Mouse (Mus musculus) ovary, postnatal 10 days (tissue): ENCODE measurements around the gene Bub3.

Source experiments
- DNase-seq: peaks from one replicate; pipeline ENCODE4 v3.0.0; 2022; ENCODE audit warnings: low spot score

Bub3 gene

DNA sequence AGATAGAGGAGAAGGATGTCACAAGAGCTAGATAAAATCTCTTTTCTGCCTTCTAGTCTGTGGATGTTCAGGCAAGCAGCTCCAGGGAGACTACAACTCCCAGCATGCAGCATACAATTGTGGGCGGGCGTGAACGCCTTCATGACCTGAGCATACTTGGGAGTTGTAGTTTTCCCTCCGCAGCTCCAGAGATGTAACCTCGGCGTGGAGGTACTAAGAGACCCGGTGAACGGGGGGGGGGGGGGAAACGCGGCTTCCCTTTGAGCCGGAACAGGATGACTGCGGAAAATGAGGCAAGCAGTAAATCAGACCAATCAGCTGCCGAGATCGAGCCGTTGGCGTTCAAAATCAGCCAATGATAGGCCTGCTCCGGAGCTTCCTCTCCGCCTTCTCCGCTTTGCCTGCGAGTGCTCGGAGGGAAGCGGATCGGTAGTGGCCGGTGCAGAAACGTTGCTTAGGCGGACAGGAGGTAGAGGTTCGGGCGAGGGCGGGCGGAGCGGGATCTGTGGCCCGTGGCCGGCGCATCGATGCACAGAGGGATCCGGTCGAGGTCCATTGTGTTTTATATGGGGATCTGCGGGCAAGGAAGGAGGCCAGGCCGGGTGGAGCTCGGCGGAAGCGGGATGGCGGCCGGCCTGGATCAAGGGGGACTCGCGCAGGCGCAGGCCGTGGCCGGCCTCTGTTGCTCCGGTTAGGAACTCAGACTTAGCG lies at the start of gene Bub3:
Gene Bub3, plus strand, starts transcription at position 237 of the 711 bp plus-strand sequence.
- DNase-seq, result peak; percentile 78

DNA sequence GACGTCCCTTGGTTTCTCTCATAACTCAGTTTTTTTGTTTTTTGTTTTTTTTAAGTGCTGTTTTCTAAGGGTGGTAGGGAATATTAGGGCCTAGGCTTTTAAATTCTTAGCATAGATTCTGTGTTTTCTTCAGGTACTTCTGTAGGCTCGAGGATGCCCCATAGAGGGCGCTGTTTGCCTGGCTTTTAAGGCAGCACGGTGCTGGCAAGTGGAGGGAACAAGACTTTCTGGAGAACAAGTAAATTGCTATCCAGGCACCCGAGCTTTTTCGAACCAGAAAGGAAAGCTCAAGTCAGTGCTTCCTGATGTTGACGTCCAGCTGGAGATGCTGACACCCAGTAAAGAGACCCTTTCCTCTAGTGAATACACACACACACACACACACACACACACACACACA lies 20.0 kb upstream of the Bub3 start:
- DNase-seq, result peak; percentile 66

DNA sequence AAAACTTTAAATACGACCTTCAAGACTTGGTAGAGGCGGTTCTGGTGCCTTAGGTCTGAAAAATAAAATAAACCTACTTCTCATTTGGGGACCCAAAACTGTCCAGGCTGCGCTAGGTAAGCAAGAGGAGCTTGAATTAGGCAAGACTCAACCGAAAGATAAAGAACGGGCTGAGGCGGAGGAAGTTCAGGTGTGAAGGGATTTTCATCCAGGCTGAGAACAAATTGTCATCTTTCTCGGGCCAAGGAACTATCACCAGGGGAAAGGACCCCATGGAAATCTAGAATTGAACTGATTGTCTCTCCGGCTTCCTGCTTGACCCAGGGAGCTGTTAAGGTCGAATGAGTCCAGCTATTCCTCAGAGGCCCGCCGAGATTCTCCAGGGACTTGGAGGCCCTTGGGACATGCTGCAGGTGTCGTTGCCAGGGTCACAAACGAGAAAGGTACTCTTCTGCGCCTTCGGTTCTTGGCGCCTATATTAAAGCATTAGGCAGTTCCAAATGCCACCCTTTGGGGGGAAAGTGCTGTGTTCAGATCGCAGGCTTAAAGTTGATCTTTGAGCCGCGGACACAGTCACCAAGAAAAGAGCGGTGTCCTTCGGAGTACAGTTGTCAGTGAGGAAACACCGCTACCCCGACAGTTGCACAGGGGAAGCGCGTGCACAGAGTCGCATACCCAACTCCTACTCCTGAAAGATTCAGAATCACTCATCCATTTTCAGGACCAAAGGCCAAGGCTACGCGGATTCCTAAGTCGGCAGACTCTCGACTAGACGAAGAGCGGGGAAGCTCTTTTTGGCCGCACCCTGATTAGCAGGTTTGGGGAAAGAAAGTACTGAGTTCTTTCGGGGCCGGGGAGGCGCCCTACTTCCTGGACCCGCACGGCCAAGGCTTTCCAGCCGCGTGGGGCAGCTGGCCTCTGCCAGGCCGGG lies 18.6 kb upstream of the Bub3 start:
- DNase-seq, result no peak

DNA sequence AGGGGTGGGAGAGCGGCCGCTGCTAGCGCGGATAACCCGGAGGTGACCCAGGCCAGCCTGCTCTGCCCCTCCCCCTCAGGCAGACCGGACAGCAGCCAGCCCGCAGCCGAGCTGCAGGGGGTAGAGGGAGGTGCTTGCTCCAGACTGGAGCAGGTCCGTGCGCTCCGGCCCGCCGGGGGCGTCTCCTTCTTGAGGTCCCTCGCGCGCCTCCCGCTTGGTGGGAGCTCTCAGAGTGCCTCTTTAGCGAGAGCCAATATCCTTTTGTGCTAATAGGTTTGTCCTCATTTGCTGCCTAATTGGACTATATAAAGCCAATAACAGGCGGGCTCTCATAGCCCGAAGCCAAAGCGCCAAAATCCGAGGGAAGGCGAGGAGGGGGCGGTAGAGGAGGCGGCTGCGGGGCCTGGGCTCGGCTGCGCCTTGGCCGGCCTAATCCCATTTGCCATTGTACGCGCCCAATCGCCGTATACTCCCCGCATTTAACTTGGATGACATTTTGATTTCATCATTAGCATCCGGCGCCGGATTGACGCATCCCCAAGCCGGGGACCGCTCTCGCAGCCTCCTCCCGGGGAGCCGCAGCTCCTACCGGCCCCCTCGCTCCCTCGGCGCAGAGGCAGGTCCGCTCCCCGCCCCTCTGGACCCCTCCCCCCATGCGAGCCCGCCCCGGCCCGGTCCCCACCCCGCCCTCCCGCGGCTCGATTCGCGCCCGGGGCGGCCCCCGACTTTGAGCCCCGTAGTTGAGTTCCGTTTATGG lies 17.7 kb upstream of the Bub3 start, which contains the start of gene Hmx3:
Gene Hmx3, plus strand, starts transcription at position 753 of the 757 bp plus-strand sequence.
- no peak for DNase-seq

DNA sequence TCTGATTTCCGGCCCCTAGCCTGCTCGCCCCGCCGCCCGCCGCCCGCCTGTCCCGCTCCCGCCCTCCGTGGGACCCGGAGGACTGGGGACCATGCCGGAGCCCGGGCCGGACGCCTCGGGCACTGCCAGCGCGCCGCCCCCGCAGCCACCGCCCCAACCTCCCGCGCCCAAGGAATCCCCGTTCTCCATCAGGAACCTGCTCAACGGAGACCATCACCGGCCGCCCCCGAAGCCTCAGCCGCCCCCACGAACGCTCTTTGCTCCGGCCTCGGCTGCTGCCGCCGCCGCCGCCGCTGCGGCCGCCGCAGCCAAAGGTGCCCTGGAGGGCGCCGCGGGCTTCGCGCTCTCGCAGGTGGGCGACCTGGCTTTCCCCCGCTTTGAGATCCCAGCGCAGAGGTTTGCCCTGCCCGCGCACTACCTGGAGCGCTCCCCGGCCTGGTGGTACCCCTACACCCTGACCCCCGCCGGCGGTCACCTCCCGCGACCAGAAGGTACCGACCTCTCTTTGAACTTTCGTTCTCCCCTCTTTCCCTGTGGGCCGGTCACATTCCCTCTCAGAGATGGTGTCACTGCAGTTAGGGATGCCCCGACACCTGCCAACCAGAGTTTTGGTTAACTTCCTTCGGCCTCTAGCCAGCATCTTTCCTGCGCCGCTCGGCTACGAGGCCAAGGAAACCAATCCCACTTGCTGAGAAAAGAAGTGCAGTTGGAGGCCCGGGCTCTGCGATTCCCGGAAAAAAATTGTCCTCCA lies 17.0 kb upstream of the Bub3 start:
- DNase-seq, result no peak

DNA sequence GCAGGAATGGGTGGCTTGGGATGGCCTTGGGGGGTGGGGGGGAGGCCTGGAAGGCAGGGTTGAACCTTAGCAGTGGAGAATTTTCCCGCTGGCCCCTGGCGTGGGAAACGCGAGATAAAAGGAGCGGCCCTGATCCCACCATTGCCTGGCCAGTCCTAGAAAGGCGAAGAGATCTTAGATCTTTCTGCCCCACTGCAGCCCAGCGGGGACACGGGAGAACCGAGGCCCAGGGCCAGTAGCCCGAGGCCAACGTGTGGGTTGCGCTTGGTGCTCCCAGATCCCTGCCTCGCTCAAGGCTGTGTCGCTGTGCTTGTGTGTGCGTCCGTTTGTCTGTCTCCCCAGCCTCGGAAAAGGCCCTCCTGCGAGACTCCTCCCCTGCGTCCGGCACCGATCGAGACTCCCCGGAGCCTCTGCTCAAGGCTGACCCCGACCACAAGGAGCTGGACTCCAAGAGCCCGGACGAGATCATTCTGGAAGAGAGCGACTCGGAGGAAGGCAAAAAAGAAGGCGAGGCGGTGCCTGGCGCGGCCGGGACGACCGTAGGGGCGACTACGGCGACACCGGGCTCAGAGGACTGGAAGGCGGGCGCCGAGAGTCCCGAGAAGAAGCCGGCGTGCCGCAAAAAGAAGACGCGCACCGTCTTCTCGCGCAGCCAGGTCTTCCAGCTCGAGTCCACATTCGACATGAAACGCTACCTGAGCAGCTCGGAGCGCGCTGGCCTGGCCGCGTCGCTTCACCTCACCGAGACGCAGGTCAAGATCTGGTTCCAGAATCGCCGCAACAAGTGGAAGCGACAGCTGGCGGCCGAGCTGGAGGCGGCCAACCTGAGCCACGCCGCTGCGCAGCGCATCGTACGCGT lies 16.2 kb upstream of the Bub3 start:
- DNase-seq, result no peak

DNA sequence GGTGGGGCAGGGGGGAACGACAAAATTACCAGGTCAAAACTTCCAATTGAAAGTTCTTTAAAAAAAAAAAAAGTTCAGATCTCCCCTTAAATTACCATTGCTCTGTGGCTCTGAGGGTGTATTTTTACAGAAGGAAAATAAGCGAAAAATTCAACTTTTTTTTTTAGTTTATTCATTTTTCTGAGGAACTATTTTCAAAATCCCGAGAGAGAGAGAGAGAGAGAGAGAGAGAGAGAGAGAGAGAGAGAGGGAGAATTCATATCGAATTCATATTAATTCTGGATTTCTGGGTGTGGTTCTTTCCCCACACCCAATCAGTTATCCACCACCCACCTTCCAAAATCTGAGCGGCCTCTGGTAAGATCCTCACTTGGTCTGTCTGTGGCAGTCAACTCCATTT lies 15.2 kb upstream of the Bub3 start:
- no peak for DNase-seq

DNA sequence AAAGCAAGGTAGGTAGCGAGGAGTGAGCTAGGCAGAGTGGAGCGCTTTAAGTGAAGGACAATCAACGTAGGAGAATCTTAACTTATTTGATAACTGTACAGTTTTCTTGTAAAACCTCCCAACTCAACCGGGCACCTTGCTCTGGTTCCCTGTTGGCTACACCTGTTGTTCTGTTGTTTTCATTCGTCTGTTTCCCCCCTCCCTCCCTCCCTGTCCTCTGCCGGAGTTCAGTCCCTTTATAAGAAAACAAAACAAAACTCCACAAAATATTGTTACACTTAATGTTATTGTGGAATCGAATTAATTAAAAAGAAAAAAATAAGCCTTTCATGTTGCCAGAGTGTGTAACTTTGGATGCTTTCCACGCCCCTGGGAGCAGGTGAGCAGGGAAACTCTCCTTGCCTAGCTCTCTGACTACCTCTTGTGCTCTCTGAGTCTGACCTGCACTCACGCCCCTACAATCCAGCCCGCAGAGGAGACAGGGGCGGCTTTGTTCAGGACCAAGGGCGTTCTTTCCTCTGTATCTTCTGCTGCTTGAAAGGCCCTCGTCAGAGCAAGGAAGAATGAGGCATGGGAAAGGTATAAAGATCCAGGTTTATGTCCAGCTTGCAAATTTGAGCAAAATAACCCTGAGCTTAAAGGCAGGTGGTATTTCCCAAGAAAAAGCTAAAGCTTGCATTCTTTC lies 14.2 kb upstream of the Bub3 start:
- DNase-seq, result no peak

DNA sequence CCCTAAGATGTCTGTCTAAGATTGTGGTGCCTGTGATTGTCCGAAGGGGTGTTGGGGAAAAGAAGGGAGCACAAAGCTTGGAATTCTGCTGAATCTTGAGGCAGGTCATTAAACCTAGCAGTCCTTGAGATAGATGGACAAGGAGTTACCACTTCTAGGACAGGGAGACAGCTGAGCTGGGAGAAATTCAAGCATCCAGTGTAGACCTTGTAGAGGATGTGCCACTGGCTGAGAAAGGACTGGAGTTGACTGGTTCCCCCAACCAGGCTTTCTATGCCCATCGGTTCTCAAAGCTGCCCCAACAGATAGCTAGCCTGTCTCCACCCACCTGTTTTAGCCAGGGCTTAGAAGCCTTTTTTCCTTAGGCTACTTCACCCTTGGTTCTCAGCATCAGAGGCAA lies 13.6 kb upstream of the Bub3 start:
- no peak for DNase-seq

DNA sequence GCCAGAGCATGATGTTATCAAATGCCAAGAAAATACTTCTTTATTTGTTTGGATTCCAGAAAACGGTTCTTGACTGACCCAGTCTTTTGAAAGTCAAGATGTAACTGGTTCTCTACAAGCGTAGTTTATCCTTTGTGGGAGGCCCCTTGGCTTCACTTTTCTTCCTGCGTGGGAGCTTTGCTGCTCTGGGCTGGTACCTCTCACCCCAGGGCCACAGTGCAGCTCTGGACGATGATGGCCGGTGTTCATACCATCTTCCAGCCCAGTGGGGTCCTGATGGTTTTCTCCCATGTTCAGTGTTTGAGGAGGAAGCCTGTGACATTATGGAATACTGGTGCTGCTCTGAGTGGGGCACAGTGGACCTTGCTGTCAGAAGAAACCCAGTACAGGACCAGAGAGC lies 12.5 kb upstream of the Bub3 start:
- no peak for DNase-seq

DNA sequence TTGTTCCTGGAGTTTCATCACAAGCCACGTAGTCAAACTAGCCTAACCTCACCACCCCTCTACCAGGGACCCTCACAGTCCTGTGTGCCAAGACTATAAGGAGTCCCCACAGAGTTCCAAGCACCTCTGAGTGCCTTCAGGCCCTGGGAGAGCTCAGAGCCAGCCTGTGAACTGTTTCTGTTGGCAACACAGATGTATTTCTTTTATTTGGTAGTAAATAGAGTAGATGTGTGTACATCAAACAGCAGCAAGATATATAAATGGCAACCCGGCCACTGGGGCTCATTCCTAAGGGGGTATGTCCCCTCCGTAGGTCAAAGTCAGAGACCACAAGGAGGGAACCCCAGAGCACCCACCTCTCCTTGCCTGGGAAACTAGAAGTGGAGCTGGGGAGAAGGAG lies 11.5 kb upstream of the Bub3 start, which contains the start of gene Hmx2:
Gene Hmx2, plus strand, starts transcription at position 301 of the 400 bp plus-strand sequence.
- DNase-seq, result no peak

DNA sequence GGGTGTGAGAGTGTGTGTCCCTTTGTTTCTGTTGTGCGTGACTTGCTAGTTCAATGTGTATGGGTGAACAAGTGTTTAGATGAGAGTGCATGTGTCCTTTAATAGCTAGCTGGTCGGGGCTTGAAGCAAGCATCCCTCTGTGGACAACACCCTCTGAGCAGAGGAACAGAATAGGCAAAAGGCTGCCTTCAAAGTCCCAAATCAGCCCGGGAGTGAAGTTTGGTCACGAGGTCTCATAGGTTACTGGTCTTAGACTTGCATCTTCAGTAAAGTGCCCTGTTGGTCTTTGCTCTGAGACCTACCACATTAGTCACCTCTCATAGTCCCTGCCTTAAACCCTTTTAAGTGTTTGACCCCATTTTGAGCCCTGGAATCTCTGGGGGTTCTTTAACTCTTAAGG lies 8.6 kb upstream of the Bub3 start:
- no peak for DNase-seq

DNA sequence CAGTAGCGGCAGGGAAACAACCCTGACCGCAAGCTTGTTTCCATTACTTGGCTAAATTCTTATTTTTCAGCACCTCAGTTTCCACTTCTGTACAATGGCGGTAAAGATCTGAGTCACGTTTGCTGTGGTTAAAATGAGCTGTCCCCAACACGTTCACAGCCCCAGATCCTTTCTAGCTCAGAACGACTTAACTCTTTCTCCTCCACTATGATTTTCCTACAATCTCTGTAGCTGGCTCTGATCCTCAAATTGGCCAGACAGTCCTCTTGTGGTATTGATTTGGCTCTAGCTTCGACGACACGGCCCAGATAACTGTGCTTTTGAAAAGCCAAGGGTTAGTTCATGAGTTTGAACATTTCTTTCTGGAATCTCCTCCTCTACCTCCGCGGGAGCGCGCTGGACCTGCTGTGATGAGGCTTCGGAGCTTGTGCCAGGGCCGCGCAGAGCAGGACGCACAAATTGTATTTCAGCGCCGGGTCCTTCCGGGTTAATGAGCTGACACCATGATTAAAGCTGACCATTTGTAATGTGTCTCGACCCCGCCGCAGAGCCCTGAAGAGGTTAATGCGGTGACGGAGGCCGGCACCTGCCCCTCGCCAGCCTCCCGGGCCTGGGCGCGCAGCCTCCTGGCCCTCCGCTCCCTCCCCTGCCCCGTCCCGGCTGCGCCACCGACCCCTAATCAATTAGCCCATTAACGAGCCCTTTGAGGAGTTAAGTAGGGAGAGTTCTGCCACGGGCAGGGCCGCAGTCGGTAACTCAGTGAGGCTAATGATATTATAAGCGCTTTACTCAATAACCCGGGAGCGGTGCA lies 7.9 kb upstream of the Bub3 start:
- no peak for DNase-seq

DNA sequence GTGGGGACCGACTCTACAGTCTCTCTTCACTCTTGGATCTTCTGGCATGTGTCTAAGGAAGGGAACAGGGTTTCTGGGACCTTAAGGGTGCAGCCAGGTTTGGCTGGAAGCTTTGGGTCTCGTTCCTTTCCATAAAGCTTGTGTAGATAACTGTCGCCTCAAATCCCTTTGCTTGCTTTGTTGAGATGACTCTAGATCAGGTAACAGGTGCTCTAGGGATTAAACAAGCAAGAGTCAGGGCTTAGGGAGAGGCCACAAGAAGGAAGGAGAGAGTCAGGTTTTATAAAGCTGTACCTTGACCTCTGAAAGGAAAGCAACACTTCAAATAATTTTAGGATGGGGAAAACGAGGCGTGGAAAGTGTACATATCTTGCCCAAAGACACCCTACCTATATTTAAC lies 7.2 kb upstream of the Bub3 start:
- no peak for DNase-seq

DNA sequence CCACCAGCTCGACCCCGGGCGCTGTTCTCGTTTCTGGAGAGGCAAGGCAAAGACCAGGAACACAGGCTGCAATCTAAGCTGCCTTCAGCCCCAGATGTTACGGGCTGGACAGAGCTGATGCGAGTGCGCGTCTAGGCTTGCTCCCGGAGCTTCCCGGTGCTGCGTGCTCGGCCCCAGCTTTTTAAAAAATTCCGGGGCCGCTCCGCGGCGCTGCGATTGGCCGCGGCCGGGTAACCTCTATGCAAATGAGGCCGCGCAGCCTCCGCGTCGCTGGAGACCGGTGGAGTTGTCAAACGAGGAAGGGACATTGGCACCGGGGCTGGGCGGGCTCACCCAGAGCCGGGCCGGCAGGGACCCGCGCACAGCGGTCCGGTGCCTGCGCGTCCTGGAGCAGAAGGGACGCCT lies 6.2 kb upstream of the Bub3 start:
- DNase-seq, result no peak

DNA sequence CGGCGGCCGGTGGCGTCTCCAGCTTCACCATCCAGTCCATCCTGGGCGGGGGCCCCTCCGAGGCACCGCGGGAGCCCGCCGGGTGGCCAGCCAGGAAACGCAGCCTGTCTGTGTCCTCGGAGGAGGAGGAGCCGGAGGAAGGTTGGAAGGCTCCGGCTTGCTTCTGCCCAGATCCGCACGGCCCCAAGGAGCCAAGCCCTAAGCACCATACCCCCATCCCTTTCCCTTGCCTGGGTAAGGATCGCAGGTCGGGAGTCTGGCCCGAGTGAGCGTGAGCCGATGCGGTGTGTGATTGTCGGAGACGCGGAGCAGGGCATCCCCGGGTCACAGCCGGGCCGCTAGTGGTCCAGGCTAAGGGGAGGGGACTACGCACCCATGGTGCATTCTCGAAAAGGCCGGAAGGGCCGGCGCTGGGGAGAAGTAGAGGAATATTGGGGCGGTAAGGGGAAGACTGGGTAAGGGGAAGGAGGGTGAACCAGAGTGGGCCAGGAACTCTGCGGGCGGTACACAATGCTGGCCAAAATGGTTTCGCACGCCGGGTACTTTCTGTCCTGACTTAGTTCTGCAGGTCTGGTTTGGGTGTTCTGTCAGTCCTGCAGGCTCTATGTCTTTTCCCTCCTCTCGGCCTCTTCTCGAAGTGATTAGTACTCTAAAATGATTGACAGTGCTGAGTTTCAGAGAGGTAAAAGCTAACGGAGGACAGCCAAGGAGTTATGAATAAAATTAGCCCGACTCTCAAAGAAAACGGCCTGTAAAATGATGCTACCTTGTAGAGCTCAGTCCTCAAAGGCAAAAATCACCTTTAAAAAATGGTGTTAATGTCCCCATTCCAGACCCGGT lies 5.5 kb upstream of the Bub3 start:
- no peak for DNase-seq

DNA sequence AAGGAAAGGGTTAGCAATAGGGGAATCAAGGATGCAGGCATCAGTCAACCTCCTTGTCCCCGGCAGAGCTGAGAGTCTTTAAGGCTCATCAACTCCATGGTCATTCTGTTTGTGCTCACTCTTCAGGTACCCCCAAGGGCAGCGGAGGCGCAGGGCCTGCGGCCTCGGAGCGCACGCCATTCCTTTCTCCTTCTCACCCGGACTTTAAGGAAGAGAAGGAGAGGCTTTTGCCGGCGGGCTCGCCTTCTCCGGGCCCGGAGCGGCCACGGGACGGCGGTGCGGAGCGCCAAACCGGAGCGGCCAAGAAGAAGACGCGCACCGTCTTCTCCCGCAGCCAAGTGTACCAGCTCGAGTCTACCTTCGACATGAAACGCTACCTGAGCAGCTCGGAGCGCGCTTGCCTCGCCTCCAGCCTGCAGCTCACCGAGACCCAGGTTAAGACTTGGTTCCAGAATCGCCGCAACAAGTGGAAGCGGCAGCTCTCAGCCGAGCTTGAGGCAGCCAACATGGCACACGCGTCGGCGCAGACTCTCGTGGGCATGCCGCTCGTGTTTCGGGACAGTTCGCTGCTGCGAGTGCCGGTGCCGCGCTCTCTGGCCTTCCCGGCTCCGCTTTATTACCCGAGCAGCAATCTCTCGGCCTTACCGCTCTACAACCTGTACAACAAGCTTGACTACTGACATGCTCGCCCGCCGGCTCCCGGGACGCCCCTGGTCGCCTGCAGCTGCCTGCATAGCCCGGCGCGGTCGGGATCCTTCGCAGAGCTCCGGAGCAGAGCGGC lies 4.5 kb upstream of the Bub3 start:
- no peak for DNase-seq

DNA sequence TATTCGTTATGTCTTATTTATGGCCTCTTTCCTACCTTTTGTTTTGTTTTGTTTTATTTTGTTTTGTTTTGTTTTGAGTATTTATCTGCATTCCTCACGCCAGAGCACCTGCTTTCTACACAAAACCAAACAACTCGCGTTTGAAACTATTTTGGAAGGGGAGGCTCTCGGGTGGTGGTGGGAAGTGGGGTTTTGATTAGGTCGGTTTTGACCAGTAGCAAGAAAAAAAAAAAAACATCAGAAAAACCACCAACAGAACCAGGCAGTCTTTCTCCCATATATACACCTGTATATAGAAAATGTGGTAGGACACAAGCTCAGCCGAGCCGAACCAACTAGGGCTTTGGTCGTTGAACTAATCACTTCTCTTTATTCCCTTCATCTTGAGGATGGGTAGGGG lies 3.9 kb upstream of the Bub3 start:
- DNase-seq, result no peak
